Mouse (Mus musculus) E14TG2a.4 (cell line): ENCODE results near the gene Gm28051.

Experiments used
- CTCF ChIP-seq: conservative IDR thresholded peaks from 2 replicates; pipeline ENCODE4 v1.5.1; 2014; ENCODE audit warnings: low read length
- NANOG ChIP-seq: IDR thresholded peaks from 2 replicates; pipeline ENCODE4 v1.6.1; 2014; ENCODE audit warnings: borderline replicate concordance, low read length, mixed read lengths

DNA sequence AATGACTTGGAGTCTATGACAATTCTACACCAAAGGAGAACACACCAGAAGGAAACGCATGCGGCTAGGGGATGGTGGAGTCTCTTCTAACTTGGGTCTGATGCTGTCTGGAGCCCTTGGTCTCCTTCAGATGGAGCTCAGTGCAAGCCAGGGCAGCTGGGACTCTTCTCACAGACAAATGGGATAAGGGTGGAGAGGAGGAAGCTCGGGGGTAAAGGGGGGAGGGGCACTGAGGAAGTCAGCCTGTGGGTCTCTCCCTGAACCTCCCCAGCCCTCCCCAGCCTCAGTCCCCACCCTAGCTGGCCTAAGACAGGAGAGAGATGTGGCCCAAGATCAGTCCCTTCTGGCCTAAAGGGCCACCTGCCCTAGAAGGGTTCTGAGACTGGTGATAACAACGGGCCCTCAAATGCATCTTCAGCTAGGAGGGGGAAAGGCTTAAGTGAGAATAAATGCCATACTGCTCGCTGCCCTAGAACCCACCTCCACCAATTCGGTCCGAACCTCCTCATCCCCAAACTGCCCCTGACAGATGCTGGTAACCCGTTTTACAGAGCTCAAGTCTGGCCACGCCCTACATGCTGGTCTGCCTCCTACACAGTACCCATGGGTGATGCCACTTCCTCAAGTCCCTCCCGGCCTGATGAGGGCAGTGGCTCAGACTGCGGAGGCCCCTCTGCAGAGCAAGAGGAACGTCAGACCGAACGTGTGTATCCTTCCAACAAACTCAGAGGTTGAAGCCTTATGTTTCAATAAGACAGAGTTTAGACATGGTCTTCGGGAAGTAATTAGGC is 67.6 kb downstream of the Gm28051 start:
- TF ChIP-seq CTCF = no peak
- no peak for TF ChIP-seq NANOG
